Comparison of ENCODE assay signal across 11 mouse cellular contexts in the genomic region with DNA sequence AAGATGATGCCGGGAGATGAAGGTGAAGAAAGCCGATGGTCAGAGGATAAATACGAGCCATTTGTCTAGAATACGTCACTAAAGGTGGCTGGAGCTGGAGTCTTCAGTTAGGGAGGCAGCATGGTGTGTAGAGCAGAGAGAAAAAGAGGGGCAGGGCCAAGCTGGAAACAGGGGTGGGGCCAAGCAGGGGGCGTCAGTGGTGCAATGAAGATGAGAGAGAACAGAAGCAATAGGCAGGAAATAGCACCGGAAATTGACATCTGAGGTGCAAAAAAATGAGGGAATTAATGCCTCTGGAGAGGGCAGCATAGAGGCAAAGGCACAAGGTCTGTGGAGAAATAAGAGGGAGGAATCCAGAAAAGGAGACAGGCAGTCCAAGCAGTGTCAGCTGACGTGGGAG.
"Had no signal": no experiment of that assay in that cellular context is flagged by ENCODE, and none has a peak within 500 bp of the region (broad histone marks: within the 10 kb centered on the region; RNA-seq: fewer than 3 reads in every experiment).

No protein-coding gene starts in this region.

- H3K4me3 ChIP-seq: layer of hippocampus, adult 2 months; limb, embryonic 13.5 days; midbrain, embryonic 10.5 days had no signal

- DNase-seq: kidney, adult 9 months; kidney, postnatal 4 days; left cerebral cortex, postnatal 4 days; lung, adult 18-20 months; midbrain, embryonic 14.5 days had no signal

- ATAC-seq: intestine, postnatal 0 days had no signal

- H3K27me3 ChIP-seq: limb, embryonic 13.5 days had no signal

- H3K9ac ChIP-seq: limb, embryonic 13.5 days; liver, embryonic 14.5 days had no signal

- H3K9me3 ChIP-seq: limb, embryonic 13.5 days had no signal

- H3K4me2 ChIP-seq: limb, embryonic 13.5 days had no signal

- H3K36me3 ChIP-seq: limb, embryonic 13.5 days; midbrain, embryonic 10.5 days had no signal

- H3K27ac ChIP-seq: kidney, postnatal 0 days; layer of hippocampus, adult 2 months; limb, embryonic 13.5 days; liver, embryonic 14.5 days; midbrain, embryonic 10.5 days had no signal
